Comparison of ENCODE assay signal across 8 mouse cellular contexts in the genomic region with DNA sequence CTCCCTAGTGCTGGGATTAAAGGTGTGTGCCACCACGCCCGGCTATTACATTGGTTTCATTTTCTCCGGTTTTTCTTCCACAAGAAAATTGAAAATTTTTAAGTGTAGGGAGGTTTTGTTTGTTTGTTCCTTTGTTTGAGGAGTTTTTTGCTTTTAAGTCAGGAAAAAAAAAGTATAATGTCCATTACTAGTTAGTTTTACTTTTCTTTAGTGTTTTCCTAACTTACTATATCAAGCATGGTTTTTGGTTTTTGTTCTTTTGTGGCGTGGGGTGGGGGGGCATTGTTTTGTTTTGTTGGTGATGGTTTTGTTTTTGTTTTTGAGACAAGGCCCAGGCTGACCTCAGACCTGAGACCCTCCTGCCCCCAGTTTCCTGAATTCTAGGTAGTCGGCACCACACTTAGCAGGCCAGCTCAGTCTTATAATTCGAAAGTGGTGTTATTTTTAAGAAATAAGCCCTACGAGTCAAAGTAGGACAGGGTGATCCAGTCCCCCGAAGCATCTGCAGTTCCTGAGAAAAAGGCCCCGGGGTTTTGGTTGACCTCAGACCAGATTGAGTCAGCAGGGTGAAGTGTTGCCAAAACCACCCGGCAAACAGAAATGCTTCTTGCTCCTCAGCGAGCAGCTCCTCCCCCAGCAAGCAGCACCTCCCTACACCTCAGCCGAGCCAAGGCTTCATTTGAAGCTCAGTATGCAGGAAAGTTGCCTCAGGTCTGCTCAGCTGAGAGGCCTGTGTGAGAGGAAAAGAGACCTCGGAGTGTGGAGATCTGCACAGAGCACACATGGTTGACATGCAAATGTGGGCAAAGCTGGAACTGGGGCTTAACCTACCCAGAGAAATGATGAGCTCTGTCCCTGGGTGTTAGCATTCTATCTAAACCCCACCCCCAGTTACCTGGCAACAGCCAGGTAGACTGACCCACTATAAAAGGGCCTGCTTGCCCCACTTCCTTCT. TPM values are rescaled to one million over a fixed set of nuclear protein-coding genes. Genes with fewer than 3 reads are reported as not detected.
DNase-seq lines count a peak whose midpoint lies in the region; ATAC-seq lines count a peak whose summit lies in the region.

No protein-coding gene starts in this region.

- H3K36me3 ChIP-seq in hindbrain, embryonic 12.5 days, result no peaks in the 10 kb centered on the region

- H3K27ac ChIP-seq in hindbrain, embryonic 12.5 days, result no peak overlapping the region

- H3K4me1 ChIP-seq in hindbrain, embryonic 12.5 days, result peaks cover 13% of the 10 kb centered on the region

- peak; percentile 59 to 64 for DNase-seq in adrenal gland, adult 18-20 months (ENCODE audit: low spot score in 2 of 2)
- peak; percentile 55 for DNase-seq in gastrocnemius, postnatal 10 days
- DNase-seq in kidney, adult 9 months, result peak; percentile 87
- DNase-seq in thymus, postnatal 14 days, result peak; percentile 40
- DNase-seq in neural tube, embryonic 10.5 days (ENCODE audit: extremely low spot score, low spot score), result no peak

- ATAC-seq in CD4-positive, CD25-positive, alpha-beta regulatory T cell, adult 4 months, result peak; percentile 46
- ATAC-seq in megakaryocyte progenitor cell, adult 5-6 weeks (replicated peaks; ENCODE audit: poor library complexity), result peak; percentile 55
- ATAC-seq in hindbrain, embryonic 12.5 days (ENCODE audit: low FRiP score), result no peak

- no peak overlapping the region for H3K4me2 ChIP-seq in hindbrain, embryonic 12.5 days (replicated peaks)

- no peaks in the 10 kb centered on the region for H3K9me3 ChIP-seq in hindbrain, embryonic 12.5 days (replicated peaks)

- no peak overlapping the region for H3K4me3 ChIP-seq in hindbrain, embryonic 12.5 days

- no peak overlapping the region for H3K9ac ChIP-seq in hindbrain, embryonic 12.5 days

- 51% methylated on average over 13 of the region's 13 CpGs for WGBS in hindbrain, embryonic 12.5 days

- H3K27me3 ChIP-seq in hindbrain, embryonic 12.5 days, result no peaks in the 10 kb centered on the region

RNA-seq across cellular contexts. Expression of gene Rnf19b, which starts 23.1 kb away (rescaled TPM):
- 10 to 100 TPM; 10.2 to 17.1 TPM for polyA plus RNA-seq in CD4-positive, CD25-positive, alpha-beta regulatory T cell, adult 4 months (2017; shearing (Covaris generic))
- 10 to 100 TPM; 28.6 to 41.3 TPM for total RNA-seq in adrenal gland, adult 18-20 months (2021)
- 10 to 100 TPM; 17.0 to 17.4 TPM for total RNA-seq in gastrocnemius, postnatal 10 days (2021)
- 24.5 and 29.0 TPM in 2 replicates for total RNA-seq in megakaryocyte progenitor cell, adult 5-6 weeks (2015)
- total RNA-seq in megakaryocyte progenitor cell, adult 5-6 weeks (2017), result 44.3 and 49.5 TPM in 2 replicates
- 17.7 and 20.4 TPM in 2 replicates for polyA plus RNA-seq in hindbrain, embryonic 12.5 days (2016; fragmentation: Nextera tagmentation; extraction: Ambion mirVana)

RNA-seq across cellular contexts. Expression of gene Ak2, which starts 43.2 kb away (rescaled TPM):
- 100 to 1,000 TPM in 1 of 2 experiments, 10 to 100 TPM in 1; 74.6 to 113 TPM for polyA plus RNA-seq in CD4-positive, CD25-positive, alpha-beta regulatory T cell, adult 4 months (2017; shearing (Covaris generic))
- total RNA-seq in adrenal gland, adult 18-20 months (2021), result 100 to 1,000 TPM; 111 to 164 TPM
- total RNA-seq in gastrocnemius, postnatal 10 days (2021), result 10 to 100 TPM; 47.7 to 55.3 TPM
- total RNA-seq in megakaryocyte progenitor cell, adult 5-6 weeks (2015), result 97.7 and 107 TPM in 2 replicates
- total RNA-seq in megakaryocyte progenitor cell, adult 5-6 weeks (2017), result 165 and 176 TPM in 2 replicates
- 122 and 128 TPM in 2 replicates for polyA plus RNA-seq in hindbrain, embryonic 12.5 days (2016; fragmentation: Nextera tagmentation; extraction: Ambion mirVana)
